Mouse (Mus musculus) left cerebral cortex, adult 9 months (tissue): ENCODE measurements around the gene Il1rn.
A peak's percentile ranks its signal among the peaks of the same experiment; 100 is the strongest.

ENCODE experiments used
- DNase-seq, 2 experiments: peaks; one replicate each; pipeline ENCODE4 v3.0.0; 2022; ENCODE audit warnings: low spot score in 2 of 2

Il1rn gene

DNA sequence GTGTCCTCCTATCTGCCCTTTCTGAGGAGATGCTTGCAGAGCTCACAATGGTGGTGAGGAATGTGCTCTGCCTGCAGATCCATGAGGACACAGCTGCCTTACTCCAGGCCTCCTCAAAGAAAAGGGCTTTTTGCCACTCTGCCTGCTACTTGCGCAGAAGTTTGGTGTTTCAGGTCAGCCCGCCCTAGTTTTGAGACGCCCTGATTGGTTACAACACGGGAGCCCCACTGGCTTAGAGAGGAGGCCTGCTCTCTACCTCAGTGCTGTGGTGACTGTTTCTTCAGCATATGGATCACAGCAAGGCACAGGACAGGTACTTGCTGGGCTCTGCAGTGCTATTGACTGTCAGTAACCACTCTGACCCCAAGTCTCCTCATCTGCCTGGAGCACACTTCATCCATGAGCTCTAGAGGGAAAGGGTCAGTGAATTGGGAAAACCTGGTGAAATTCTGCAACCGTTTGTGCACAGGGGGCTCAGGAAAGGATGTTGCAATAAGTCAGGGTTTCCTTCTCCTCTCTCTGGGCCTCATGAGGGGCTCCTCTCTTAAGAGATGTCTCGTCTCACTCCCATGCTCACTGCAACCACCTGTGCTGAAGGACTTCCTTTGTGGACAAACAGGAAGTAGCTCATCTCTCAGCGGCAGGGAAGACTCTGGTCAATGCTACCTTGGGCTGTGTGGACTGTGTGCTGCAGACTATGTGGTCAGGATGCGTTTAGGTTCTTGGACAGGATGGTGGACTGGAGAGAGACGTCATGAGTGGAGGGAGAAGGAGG lies 46.0 kb downstream of the Il1rn start:
- no peak for DNase-seq

DNA sequence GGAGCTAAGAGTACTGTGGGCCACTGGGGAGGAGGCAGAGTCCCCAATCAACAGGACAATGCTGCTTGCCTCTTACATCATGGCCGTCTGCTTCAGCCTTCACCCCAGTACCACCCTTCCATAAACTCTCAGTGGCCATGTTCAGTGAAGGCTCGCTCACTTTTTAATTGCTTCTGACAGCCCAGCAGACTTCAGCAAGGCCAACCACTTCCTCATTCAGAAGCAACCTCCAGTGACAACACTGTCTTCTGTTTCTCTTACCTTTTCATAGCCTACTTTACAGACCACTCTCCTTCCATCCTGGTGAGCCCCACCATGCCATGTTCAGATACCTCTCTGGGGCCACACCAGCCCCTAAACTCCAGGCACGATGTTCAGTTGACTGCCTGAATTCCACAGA lies 47.0 kb downstream of the Il1rn start:
- no peak for DNase-seq

DNA sequence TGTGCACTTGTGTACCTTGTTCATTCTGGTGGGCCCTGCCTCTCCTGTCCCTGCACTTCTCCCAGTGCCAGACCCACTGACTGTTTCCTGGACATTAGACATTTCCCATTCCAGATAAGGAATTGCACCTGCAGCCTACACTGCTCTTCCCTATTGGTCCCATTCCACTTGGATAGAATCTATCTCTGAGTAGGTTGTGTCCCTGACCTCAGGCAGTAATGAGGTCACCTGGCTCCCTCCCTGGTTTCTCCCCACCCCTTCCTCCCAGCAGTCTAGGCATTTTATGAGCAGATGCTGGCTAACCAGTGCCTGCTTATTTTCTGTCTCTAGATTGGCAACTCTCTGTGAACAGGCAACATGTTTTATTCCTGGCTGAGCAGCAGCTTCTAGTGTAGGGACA lies 47.7 kb downstream of the Il1rn start:
- DNase-seq, result no peak

DNA sequence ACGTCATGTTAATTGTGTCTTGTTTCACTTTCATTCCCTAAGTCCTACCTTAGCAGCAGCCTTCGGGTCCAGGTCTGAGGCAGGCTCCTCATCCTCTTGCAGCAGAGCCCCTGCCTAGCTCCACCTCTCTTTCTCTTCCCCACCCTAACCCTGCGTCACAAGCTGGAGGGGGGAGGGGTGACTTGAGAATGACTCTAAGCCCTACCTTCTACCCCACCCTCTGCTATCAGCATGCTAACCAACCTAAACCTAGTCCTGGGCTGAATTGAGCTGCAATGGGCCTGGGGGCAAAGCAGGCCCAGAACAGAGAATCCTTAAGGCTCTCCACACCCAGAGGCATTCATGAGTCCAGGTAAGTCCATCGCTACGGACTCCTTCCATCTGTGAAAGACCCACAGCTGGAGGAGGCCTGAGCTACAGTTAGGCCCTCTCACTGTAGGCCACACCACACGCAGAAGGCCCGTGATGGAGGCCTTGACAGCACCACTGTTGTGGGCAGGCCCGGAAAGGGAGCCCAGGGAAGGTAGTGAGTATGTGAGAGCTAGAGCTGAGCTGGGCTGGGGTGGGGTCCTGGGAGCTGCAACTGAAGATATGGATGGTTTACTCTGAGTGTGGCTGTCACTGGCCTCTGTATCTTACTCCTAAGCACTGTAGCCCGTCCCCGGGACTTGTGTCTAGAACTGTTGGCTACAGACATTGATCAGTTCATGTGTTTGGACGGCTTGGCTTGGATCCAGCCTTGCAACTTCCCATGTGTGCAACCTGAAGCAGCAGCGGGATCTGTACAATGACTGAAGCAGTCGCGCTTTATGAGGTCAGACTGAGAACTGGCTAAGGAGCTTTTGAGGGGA lies 48.7 kb downstream of the Il1rn start:
- DNase-seq, result no peak

DNA sequence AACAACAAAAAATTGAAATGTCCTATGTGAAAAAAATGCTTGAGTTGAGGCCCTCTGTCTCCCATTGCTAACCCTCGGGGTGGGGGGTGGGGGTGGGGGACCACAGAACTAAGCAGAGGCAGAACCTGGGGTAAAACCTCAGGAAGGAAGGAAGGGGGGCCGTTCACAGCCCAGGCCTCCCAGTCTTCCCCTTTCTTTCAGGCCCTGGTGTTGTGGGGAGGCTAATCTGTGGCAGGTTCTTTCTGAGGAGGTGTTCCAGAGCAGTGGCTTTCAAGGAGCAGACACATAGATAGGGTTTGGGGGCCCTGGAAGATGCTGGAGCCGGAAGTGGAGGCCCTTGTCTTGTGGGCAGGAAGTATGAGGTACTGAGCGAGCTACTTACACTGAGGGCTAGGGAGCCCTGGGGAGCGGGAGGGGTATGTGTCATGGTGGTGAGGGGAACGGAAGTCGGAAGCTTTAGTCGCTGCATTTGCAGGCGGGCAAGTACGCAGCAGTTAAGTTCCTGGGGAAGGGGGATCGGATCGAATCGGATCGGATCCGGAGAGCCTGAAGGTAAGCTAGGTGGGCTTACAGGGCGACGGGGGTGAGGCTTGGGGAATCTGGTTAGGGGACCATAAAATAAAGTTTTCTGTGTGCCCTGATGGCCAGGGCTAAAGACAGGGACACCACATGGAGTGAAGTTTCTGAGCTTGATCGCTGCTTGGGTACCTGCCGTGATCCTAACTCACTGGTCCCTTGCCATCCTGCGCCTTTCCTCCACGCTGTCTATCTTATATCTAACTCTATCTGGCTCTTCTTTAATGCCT lies 49.7 kb downstream of the Il1rn start:
- no peak for DNase-seq

DNA sequence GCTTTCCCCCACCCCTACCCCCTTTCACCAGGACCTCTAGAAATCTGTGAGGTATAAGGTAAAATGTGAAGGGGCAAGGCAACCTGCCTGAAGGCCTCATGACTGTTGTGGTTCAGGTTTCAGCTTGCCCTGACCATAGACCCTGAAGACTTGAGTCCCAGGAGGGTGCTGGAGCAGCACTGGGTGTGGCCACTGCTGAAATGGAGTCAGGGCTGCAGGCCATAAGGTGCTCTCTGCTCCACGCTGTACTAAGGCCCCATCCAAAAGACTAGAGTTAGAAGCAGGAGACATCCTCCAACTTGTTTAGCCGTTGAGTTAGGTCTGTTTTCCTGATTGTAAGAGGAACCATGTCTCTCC lies 50.3 kb downstream of the Il1rn start:
- DNase-seq, result no peak

DNA sequence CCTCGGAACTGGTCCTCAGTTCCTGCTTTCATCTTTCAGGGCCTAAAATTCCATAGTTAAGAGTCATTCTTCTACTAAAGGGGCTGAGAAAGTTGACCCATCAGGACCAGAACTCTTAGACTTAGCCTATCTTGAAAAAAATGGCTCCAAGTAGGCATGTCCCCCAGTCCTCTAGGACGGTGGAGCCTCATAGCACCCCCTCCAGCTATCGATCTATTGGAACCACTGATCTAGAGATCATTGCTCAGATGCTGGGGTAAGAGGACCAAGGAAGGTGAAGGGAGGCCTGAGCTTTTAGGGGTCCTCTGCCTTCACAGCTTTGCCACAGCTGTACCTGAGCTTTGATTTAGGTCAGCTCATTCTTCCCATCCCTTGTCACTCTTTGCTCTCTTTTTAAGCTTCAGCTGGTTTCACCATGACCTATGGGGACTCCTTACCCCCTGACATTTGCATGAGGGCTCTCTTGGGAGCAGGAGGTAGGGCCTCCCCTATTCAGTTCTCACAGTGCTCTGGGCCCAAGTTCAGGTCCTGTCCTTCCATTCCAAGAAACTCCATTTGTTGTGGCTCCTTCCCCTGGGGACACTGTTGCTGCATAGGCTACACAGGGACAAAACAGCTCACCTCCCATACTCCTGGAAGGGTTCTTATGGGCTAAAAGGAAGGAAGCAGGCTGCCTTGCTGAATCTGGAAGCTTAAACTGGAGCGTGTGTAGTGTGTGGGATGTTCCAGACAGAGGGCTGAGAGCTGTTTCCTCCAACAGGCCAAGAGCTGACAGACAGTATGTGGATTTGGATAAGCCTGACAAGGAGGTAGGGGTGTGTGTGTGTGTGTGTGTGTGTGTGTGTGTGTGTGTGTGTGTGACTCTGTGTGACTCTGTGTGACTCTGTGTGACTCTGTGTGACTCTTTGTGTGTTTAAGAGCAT lies 51.0 kb downstream of the Il1rn start:
- DNase-seq, result peak in 1 of 2 experiments; percentile 31

DNA sequence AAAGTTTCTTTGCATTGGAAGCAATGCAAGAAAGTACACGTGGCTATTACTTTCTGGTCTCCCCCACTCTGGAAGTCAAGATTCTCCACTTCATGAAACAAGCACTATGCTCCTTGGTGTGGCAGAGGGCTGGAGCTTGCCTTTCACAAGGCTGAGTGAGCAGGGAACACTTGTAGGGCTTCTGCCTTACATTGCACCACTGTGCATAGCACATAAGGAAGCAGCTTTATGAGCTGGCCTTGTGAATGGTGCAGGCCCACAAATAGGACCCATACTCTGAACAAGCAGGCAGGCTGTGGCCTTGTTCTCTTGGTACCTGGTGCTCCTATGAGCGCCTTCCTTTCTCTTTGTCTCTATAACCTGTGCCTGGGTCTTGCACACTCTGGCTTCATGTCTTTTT lies 56.6 kb downstream of the Il1rn start:
- no peak for DNase-seq

DNA sequence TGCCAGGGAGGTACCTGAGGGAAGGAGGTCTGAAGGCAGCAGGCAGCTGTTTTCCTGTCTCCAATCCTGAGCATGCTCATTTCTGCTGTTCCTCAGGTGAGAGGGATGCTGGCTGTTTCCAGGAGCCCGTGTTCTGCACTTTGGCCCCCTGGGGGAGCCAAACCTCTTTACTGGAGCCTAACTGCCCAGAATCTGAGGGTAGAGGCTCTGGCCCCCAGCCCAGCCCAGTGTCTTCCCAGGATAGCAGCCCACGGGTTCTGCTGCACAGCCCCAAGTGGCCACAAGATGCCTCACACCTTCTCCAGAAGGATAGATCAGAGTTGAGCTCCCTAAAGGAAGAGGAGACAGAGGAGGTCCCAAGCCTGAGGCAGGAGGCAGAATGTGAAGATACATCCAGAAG lies 60.5 kb downstream of the Il1rn start:
- no peak for DNase-seq

DNA sequence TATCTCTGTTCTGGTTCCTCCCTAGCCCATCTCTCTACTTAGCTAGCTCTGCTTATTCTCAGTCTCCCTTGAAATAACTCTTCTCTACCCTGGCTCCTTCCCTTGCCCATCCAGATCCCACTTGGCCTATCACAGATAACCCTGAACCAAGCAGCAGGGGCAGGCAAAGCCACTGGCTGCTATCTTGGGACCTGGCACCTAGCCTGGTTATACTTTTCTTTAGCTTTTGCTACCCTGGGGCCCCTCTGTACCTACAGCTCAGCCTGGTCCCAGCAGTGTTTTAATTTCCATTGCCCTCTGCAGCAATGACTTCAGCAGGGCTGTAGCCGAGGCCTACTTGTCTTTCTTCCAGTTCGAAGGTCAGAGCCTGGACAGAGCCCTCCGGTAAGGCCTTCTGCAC lies 64.1 kb downstream of the Il1rn start:
- DNase-seq, result no peak
